Mouse (Mus musculus): ENCODE results near the gene Mrpl52.

Gene Mrpl52

DNA sequence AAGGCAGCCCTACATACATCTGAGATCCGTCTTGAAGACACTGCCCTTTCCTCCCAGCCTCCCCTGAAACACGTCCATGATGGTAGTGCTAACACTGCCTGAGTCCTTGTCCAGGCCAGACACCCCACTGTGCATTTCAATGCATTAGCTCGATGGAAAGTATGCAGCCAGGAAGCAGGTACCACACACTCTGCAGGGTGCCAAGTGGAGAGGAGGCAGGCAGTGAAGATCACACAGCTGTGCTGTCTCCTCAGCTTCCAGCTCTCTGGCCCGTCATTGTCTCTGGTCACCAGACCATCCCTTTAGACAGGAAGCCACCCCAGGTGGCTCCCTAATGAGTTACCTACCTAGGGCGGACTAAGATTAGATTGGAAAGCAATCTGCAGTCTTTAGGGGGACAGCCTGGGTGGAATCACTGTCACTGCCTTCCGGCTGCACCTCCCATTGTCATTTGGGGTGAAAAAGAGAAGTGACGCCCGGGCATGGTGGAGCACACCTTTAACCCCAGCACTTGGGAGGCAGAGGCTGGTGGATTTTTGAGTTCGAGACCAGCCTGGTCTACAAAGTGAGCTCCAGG lies 14.6 kb upstream of the Mrpl52 start:
- no peak for DNase-seq (ENCODE audit: low spot score)

DNA sequence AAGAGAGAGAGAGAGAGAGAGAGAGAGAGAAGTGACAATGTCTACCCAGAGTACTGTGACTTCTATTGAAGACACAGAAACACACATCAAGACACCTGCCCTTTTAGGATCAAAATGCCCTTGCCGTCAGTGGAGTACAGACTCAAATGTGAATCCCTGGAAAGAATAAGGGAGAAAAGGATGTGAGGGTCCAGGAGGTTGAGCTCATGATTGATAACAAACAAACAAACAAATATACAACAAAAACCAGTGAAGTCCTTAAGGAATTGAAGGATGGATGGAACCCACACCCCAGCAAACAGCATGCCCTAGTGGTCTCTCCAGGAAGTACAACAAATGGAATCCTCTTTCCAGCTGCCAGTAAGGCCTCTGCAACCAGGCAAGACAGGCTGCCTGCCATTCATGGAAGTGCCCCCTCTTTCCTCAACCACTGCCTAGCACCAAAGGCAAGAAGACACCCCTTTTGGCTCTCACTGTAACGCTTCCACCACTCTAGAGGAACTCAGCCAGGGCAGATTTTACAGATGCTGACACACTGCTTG lies 14.0 kb upstream of the Mrpl52 start:
- no peak for DNase-seq (ENCODE audit: low spot score)

DNA sequence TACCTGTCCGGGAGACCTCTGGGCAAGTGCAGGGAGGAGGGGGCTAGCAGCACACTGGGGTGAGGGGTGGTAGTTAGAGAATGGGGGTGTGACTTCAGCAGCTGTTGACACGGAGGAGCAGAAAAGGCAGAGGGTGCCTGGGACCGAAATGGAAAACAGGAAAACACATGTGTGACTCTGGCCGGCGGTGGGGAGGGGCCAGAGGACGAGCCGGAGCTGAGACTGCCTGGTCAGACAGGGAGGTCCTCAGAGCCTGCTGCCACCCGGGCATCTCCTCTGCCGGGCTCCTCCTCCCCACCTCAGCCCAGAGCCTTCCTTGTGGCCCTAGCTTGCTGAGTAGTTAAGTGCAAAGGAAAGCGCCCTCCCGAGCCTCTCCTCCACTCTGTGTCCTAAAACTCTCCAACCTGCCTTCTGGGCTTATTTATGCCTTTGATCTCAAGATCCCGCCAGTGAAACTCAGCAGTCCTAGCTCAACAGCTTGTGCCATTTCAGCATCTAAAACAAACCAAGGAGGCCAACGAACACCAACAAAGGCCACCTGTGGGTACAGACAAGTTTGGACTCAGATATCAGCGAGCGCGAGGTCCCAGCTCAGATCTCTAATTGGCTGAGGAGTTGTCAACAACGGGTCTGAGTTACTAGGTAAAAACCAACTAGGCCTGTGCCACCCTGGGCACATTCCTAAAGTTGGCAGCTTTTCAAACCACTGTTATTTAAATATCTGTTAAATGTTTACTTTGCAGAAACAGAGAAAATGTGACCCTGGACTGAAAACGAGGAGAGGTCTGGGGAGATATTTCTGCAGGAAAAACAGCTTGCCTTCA lies 12.6 kb upstream of the Mrpl52 start:
- DNase-seq (ENCODE audit: low spot score): no peak

DNA sequence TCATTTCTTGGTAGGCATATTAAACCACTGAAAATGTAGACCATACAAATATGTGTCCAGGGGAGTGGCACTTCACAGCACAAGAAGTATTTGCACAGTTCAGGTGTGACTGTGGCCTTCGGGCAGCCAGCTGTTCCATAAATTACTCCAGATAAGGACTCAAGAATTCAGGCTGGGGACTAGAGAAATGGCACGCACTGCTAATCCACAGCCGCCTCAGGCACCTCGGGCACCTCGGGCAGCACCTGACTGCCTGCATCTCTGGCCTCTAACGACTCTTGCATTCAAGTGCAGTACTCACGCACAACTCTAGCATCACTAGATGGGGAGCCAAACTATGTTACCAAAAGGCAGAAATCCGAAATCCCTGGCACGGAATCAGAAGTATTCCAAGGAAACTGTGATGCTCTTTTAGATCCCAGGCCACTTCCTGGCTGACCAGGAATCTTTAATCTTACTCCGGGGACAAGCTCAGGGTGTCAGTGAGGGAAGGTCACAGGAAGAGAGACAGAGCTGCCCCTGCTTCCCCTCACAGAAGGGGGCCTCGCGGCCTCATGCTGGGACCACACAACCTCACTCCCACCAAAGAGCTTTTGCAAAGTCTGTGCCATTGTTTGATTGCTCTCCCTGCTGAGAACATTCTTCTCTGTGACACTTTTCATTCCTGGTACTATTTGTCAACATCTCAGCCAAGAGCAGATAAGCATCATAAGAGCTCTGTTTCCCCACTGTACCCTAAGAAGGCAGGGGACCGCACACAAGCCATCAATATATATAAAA lies 11.3 kb upstream of the Mrpl52 start:
- no peak for DNase-seq (ENCODE audit: low spot score)

DNA sequence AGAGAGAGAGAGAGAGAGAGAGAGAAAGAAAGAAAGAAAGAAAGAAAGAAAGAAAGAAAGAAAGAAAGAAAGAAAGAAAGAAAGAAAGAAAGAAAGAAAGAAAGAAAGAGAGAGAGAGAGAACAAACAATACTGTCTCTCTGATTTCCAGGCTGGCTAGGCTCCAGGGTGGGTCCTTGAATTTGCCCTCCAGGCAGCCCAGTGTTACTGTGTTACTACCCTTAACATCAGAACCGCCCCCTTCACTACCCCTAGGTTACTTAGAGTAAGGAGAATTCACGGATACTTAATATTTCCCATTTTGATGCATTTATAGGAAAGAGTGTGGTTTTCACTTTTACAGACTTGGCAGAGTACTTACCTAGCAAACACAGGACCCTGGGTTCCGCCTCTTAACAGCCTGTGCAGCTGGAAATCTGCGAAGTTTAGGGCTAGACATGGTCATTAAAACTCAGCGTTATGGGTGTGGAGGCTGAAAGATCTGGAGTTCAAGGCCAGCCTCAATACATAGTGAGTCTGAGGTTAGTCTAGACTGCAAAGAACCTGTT lies 10.4 kb upstream of the Mrpl52 start:
- DNase-seq (ENCODE audit: low spot score): no peak

DNA sequence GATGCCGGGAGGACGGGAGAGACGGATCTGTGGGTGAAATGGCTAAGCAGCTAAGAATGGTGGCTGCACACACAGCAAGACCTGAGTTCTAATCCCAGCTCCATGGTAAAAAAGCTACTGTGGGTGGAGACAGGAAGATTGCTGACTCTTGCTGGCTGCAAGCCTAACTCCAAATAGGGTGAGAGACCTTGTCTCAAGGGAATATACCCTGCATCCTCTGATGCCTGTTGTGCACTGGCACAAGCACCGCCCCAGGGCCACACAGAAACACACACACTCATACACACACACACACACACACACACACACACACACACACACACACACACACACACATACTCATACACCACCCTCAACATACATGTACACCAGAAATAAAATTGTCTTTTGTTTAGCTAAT lies 9.9 kb upstream of the Mrpl52 start:
- no peak for DNase-seq (ENCODE audit: low spot score)

DNA sequence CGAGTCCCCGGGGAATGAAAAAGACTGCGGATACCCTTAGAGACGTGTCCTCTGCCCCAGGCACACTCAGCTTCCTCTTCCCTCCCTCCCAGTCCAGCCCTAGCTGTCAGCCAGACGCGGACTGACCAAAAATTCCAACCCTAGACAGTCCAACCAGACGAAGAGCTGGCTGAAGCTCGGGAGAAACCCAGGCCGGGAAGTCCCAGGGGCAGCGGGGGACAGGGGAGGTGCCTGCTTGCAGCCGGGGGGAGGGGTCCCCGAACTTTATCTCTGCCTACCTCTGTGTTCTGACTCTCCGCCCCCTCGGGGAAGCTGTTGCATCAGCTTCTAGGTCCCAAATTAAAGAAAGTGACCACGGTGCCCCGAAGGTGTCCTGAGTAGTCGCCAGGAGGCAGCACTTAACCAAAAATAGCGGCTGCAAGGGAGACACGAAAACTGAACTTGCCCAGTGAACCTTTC lies 9.1 kb upstream of the Mrpl52 start, which contains the start of gene Slc7a7:
Slc7a7 (minus strand) TSS at position 158 of the 459 bp plus-strand sequence.
- DNase-seq (ENCODE audit: low spot score): no peak

DNA sequence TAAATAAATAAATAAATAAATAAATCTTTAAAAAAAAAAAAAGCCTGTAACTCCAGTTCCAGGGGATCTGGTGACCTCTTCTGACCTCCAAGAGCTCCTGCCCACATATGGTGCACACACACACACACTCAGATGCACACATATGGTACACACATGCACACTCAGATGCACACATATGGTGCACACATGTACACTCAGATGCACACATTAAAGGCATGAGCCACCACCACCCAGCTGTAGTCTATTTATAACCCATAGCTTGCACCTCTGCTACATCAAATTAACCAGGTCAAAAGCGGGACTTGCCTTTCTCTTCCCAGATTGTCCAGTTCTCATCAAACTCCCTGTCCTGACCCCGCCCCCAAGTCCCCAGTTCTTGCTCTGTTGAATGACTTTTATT lies 5.7 kb upstream of the Mrpl52 start:
- DNase-seq (ENCODE audit: low spot score): no peak

DNA sequence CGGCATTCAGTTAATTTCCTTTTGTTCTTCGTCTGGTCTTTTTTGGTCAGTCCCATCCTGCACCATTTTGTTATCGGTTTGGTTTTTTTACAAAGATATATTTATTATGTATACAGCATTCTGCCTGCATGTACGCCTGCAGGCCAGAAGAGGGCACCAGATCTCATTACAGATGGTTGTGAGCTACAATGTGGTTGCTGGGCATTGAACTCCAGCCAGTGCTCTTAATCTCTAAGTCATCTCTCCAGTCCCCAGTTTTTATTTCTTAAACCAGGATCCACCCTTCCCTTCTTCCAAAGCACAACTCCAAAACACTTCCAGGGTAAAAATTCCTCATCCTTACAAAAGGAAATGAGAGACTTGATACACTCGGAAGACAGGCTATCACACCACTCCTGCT lies 3.3 kb upstream of the Mrpl52 start:
- DNase-seq (ENCODE audit: low spot score): no peak

DNA sequence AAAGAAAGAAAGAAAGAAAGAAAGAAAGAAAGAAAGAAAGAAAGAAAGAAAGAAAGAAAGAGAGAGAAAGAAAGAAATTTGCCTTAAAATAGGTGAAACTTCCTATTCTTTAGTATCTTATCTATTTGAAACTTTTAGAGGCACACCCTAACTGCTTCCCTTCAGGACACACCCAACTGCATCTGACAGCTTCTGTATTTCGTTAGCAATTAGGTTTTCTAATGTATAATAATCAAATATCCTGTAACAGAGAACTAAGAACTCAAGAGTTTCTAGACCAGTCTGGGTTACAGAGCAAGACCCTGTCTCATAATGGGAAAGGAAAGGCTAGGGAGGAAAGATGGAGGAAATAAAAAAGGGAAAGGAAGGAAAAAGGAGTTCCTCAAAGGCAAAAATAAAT lies 2.1 kb upstream of the Mrpl52 start:
- DNase-seq (ENCODE audit: low spot score): no peak

DNA sequence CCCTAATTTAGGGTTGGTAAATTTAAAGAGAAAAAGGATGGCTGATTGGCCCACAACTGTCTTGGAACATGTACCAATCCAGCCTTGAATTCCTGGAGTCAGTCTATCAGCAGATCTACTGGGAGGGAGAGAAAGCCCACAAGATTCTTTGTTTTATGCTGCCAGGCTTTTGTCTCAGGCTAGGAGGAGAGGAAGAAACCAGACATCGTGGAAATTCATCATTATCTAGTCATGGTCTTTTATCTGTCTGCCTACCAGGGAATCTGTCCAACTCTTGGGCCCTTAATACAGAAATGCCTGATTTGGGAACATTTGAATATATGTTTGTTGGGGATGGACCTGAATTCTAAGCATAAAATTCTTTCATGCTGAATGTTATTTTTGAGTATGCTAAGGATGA lies 1.2 kb upstream of the Mrpl52 start:
- DNase-seq (ENCODE audit: low spot score): no peak

DNA sequence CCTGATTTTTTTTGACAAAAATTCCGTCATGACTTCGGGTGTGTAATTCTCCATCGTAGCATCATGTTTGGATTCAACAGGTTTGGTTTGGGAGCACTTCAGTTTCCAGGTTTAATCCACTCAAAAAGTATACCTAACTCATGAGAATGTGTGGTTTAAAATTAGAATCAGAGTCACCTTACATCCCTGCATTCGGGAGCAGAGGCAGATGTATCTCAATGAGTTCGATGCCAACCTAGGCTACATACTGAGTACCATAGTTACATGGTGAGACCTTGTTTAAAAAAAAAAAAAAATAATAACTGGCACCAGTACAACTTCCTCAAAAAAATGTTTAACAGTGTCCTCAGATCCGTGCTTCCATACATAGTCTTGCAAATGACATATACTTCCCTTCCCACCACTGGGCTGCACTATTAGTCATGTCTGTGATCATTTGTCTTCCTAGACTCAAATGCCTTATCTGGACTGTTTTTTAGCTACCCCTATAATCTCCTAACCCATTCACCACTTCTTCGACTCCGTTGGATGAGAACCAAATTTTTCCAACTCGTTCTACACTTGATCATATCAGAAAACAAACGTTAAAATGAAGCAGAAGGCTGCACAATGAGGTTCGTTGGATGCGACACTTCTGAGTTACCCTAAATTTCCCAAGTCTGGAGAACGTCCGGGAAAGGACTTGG lies 563 bp upstream of the Mrpl52 start:
- no peak for DNase-seq (ENCODE audit: low spot score)

DNA sequence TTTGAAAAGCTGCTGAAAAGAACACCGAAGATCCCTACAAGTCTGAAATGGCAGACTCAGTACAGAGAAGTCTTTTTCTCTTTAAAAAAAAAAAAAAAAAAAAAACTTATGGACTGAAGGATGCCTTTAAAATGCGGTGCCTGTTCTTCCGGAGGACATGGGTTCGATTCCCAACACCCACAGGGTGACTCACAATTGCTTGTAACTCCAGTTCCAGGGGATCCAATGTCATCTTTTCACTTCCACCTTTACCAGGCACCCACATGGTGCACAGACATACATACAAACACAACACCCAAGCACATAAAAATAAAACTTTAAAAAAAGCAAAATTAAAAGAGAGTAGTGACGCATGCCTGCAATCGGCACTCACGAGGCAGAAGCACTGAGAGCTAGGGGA lies 987 bp downstream of the Mrpl52 start:
- no peak for DNase-seq (ENCODE audit: low spot score)

DNA sequence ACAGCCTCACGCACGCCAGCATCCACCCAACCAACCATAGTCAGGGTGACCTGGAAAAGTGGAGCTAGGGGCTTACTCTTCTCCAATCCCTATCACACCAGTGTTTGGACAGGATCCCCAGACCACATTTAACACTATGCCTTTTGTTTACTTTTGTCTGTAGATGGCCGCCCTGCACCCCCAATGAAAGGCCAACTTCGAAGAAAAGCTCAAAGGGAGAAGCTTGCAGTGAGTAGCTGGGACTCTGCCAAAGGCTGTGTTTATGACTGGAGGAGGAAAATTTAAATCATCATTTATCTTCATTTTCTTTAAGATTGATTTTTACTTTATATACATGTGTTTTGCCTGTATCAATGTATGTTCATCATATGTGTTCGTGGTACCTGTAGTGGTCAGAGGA lies 1.7 kb downstream of the Mrpl52 start:
- DNase-seq (ENCODE audit: low spot score): no peak

DNA sequence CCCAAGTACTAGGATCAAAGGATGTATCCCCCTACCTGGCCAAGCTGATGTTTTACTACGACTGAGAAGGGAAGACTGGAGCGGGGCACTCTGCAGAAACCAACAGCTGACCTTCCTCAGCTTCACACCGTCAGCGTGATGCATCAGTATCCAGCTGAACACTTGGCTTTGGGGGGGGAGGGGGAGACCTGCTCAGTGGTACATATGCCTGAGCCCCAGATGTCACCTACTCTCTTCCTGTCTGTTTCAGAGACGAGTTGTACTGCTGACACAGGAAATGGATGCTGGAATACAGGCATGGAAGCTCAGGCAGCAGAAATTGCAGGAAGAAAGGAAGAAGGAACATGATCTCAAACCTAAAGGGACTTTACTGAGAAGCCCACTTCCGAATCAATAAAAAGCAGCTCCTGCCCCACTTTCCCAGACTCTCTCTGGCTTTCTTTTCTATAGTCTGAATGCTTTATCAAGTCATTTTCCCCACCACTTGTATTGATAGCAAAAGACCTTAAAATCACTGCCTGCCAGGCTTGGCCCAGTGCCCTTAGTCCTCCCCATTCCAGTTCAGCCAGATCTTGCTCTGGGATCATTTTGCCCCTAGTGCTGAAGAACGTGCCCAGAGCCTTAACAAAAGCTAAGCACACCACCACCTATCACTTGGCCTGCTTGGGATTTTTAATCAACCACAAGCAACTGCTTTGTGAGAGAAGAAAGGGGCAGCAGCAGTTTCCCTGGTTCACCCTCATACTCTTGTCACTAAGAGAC lies 2.8 kb downstream of the Mrpl52 start:
- no peak for DNase-seq (ENCODE audit: low spot score)

DNA sequence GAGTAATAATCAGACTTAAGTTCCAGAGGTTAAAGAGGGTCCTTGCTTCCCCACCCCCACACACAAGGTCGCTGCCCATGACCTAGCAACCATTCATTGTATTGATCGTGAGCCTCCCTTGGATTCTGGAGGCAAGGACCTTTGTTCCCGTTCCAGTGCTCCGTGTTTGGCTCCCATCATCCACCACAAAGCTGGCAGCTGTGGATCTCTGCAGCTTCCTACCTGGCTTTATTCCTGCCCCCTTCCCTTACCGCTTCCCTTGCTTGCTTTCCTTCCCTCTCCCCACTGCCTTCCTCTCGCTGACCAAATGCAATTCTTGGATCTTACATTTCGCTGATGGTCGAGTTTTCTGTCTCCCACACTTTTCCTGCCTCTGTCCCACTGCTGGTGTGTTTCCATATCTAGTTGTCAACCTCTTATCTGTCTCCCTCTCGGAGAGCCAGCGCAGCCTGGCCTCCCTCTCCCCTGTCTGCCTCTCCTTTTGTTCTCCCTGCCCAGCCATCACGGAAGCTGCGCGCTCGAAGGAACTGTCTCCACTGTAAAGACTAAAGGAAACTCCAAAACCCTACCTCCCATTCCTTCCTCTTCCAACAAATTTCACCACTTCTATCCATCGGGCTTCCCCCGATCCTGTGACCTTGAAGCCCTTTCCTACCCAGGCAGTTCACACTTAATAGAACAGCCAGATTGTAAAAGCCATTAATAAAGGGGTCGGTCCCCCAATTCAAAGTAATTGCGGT lies 3.9 kb downstream of the Mrpl52 start:
- DNase-seq (ENCODE audit: low spot score): no peak

DNA sequence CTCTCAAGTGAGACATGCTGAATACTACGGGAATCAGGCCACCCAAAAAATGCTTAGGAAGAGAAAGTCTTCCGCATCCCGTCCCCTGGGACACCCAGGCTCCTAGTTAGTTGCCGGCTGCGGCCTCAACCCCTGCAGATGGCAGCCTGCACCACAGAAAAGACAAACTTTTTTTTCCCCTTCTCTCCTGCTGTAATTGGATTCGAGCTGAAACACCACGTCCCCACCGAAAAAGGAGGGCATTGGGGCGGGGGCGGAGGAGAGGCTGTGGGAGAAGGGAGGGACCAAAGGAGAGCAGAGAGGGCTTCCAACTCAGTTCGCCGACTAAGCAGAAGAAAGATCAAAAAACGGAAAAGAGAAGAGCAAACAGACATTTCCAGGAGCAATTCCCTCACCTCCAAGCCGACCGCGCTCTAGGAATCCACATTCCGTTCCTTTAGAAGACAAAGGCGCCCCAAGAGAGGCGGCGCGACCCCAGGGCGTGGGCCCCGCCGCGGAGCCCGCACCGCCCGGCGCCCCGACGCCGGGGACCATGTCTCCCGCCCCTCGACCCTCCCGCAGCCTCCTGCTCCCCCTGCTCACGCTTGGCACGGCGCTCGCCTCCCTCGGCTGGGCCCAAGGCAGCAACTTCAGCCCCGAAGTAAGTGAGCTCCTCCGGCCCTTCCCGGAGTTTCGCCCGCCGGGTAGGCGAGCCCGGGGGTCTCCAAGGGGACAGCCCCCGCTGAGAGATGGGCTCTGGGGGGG lies 4.8 kb downstream of the Mrpl52 start, which contains the start of gene Mmp14:
Mmp14 (plus strand) TSS at position 279 of the 744 bp plus-strand sequence.
- no peak for DNase-seq (ENCODE audit: low spot score)

DNA sequence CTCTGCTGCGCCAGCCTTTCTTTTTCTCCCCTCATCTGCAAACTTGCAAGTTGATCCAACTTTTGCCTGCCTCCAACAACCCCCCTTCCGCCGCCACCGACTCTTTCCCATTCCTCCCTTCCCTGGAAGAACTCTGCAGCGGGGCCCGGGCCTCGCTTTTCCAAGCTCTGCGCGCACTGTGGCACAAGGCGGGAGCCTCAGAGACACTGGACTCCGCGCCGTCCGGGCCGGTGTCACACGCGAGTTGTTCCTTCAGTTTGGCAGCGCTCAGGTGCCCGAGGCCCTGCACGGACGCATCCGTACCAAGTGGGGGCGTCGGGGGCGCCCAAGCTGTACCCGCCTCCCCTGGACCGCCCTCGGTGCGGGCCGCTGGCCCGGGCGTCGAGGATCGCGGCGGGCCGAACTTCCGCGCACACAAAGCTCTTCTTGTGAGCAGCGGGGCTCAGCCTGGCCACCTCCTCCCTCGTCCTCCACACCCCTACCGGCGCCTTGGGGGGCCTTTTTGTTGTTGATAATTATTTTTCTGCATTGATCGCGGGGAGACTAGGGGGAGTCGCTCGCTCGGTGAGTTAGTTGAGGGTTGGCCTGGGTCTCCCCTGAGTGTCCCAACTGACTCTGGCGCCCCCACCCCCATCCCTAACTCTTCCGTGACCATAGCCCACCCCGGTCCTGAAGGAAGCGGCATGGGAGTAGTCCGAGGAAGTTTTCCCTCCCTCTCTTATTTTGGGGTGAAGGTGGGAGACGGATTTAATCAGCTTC lies 5.5 kb downstream of the Mrpl52 start:
- DNase-seq (ENCODE audit: low spot score): no peak
